ENCODE assay signal across 16 mouse cellular contexts in genomic region chr6:6207395-6207794, GRCm38 (mm10). TPM values are rescaled to one million over a fixed set of nuclear protein-coding genes. Genes with fewer than 3 reads are reported as not detected.
DNase-seq lines count a peak whose midpoint lies in the region; ATAC-seq lines count a peak whose summit lies in the region.
"Had no signal": no experiment of that assay in that cellular context is flagged by ENCODE, and none has a peak within 500 bp of the region (broad histone marks: within the 10 kb centered on the region; RNA-seq: fewer than 3 reads in every experiment).

No protein-coding gene starts in this region.

- no peaks in the 10 kb centered on the region for H3K9me3 ChIP-seq in heart, embryonic 13.5 days
- H3K9me3 ChIP-seq in liver, embryonic 12.5 days (replicated peaks), result no peaks in the 10 kb centered on the region
- no peaks in the 10 kb centered on the region for H3K9me3 ChIP-seq in forebrain, embryonic 12.5 days
- H3K9me3 ChIP-seq: embryonic facial prominence, embryonic 12.5 days; forebrain, embryonic 10.5 days; heart, embryonic 15.5 days; hindbrain, embryonic 15.5 days; neural tube, embryonic 12.5 days had no signal

- H3K4me1 ChIP-seq in heart, embryonic 13.5 days, result peaks cover 45% of the 10 kb centered on the region
- peaks cover 63% of the 10 kb centered on the region for H3K4me1 ChIP-seq in liver, embryonic 12.5 days
- no peaks in the 10 kb centered on the region for H3K4me1 ChIP-seq in forebrain, embryonic 12.5 days
- H3K4me1 ChIP-seq: hindbrain, embryonic 15.5 days; neural tube, embryonic 12.5 days had no signal

- no peak overlapping the region for H3K4me2 ChIP-seq in heart, embryonic 13.5 days
- peak overlapping the region; percentile 56 for H3K4me2 ChIP-seq in liver, embryonic 12.5 days
- H3K4me2 ChIP-seq in forebrain, embryonic 12.5 days, result no peak overlapping the region
- H3K4me2 ChIP-seq: embryonic facial prominence, embryonic 12.5 days; hindbrain, embryonic 15.5 days; neural tube, embryonic 12.5 days had no signal

- peaks cover 18% of the 10 kb centered on the region for H3K27me3 ChIP-seq in heart, embryonic 13.5 days (replicated peaks)
- H3K27me3 ChIP-seq in liver, embryonic 12.5 days (replicated peaks), result no peaks in the 10 kb centered on the region
- no peaks in the 10 kb centered on the region for H3K27me3 ChIP-seq in forebrain, embryonic 12.5 days
- H3K27me3 ChIP-seq: embryonic facial prominence, embryonic 12.5 days; heart, embryonic 15.5 days; hindbrain, embryonic 15.5 days; neural tube, embryonic 12.5 days had no signal

- peak; percentile 45; the same call in 1 of the 2 replicates for ATAC-seq in heart, embryonic 13.5 days (ENCODE audit: extremely low read depth, insufficient number of reproducible peaks, low FRiP score, low TSS enrichment)
- peak; percentile 93 for ATAC-seq in liver, embryonic 12.5 days
- no peak for ATAC-seq in forebrain, embryonic 12.5 days (ENCODE audit: low FRiP score)
- ATAC-seq: midbrain, embryonic 16.5 days had no signal

- no peak for DNase-seq in heart, adult 9 months (ENCODE audit: low spot score in 2 of 2)
- DNase-seq in c-Kit-negative CD71-positive TER-119-positive erythroid progenitor cells, embryonic 14.5 days (ENCODE audit: low read depth, low spot score), result peak; percentile 33
- no peak for DNase-seq in urinary bladder, postnatal 25 days (ENCODE audit: low spot score)
- DNase-seq in retina, postnatal 1 day, result no peak
- DNase-seq: adrenal gland, postnatal 14 days; cerebellum, postnatal 36 days; thymus, postnatal 4 days had no signal

- no peak overlapping the region for H3K4me3 ChIP-seq in heart, embryonic 13.5 days
- H3K4me3 ChIP-seq in liver, embryonic 12.5 days, result no peak overlapping the region
- no peak overlapping the region for H3K4me3 ChIP-seq in forebrain, embryonic 12.5 days (replicated peaks)
- H3K4me3 ChIP-seq: embryonic facial prominence, embryonic 12.5 days; forebrain, embryonic 10.5 days; heart, embryonic 15.5 days; hindbrain, embryonic 15.5 days; neural tube, embryonic 12.5 days had no signal

- H3K9ac ChIP-seq in heart, embryonic 13.5 days, result no peak overlapping the region
- H3K9ac ChIP-seq in liver, embryonic 12.5 days, result no peak overlapping the region
- H3K9ac ChIP-seq in forebrain, embryonic 12.5 days, result no peak overlapping the region
- H3K9ac ChIP-seq: embryonic facial prominence, embryonic 12.5 days; heart, embryonic 15.5 days; hindbrain, embryonic 15.5 days; neural tube, embryonic 12.5 days had no signal

- peaks cover 10% of the 10 kb centered on the region; the same call in 1 of the 2 replicates for H3K36me3 ChIP-seq in heart, embryonic 13.5 days
- peaks cover 11% of the 10 kb centered on the region for H3K36me3 ChIP-seq in liver, embryonic 12.5 days
- no peaks in the 10 kb centered on the region for H3K36me3 ChIP-seq in forebrain, embryonic 12.5 days (replicated peaks)
- H3K36me3 ChIP-seq: embryonic facial prominence, embryonic 12.5 days; heart, embryonic 15.5 days; hindbrain, embryonic 15.5 days; neural tube, embryonic 12.5 days had no signal

- WGBS in heart, embryonic 13.5 days, result 68% methylated on average over 1 of the region's 1 CpGs
- 10% methylated on average over 1 of the region's 1 CpGs for WGBS in liver, embryonic 12.5 days (ENCODE audit: insufficient replicate concordance)
- WGBS in forebrain, embryonic 12.5 days, result 81% methylated on average over 1 of the region's 1 CpGs

- no peak overlapping the region for H3K27ac ChIP-seq in heart, embryonic 13.5 days (replicated peaks)
- H3K27ac ChIP-seq in liver, embryonic 12.5 days, result peak overlapping the region; percentile 82; the same call in 1 of the 2 replicates
- H3K27ac ChIP-seq in forebrain, embryonic 12.5 days, result no peak overlapping the region
- H3K27ac ChIP-seq: embryonic facial prominence, embryonic 12.5 days; forebrain, embryonic 10.5 days; hindbrain, embryonic 15.5 days; neural tube, embryonic 12.5 days had no signal

RNA-seq across cellular contexts. Expression of gene Slc25a13, which starts 9.6 kb away (rescaled TPM):
- 55.3 and 58.9 TPM in 2 replicates for polyA plus RNA-seq in heart, embryonic 13.5 days (2015; fragmentation: Nextera tagmentation; extraction: Ambion mirVana)
- polyA plus RNA-seq in liver, embryonic 12.5 days (2016; fragmentation: Nextera tagmentation; extraction: Ambion mirVana), result 41.9 and 43.6 TPM in 2 replicates
- polyA plus RNA-seq in forebrain, embryonic 12.5 days (2016; fragmentation: Nextera tagmentation; extraction: Ambion mirVana), result 23.6 and 32.3 TPM in 2 replicates
